Mouse (Mus musculus) lung, embryonic 16.5 days (tissue): Measurements from ENCODE around the gene Ep300. TPM values are rescaled to one million over a fixed set of nuclear protein-coding genes. Genes with fewer than 3 reads are reported as not detected.
"Not testable (repeated sequence)": the region's sequence is repeated elsewhere in the genome, so short reads cannot be mapped to it uniquely, and the experiment has no call there.

Source experiments
- ATAC-seq: fragments of 200-750 bp; cut with Nextera tagmentation; 2 replicates; pipeline ENCODE4 v1.8.0; 2017; ENCODE audit warnings: low read depth, mild to moderate bottlenecking, moderate library complexity
- H3K27ac ChIP-seq: fragments of 300-500 bp; sonication (generic); 2 replicates; pipeline ENCODE4 v1.5.1; 2014; ENCODE audit warnings: mild to moderate bottlenecking, control low read depth, low read length
- H3K27me3 ChIP-seq: fragments of 300-500 bp; sonication (generic); 2 replicates; pipeline ENCODE4 v1.6.1; 2014; ENCODE audit warnings: low read depth, low read length, mixed read lengths; ENCODE audit not compliant: control insufficient read depth, insufficient read depth
- H3K36me3 ChIP-seq: fragments of 300-500 bp; sonication (generic); 2 replicates; pipeline ENCODE4 v1.6.1; 2014; ENCODE audit warnings: low read length; ENCODE audit not compliant: control insufficient read depth, insufficient read depth
- H3K4me1 ChIP-seq: fragments of 300-500 bp; sonication (generic); replicated peaks from 2 replicates; pipeline ENCODE4 v1.6.1; 2014; ENCODE audit warnings: low read length, mixed read lengths; ENCODE audit not compliant: control insufficient read depth, insufficient read depth
- H3K4me2 ChIP-seq: fragments of 300-500 bp; sonication (generic); 2 replicates; pipeline ENCODE4 v1.6.1; 2014; ENCODE audit warnings: low read depth, low read length, control low read depth
- H3K4me3 ChIP-seq: fragments of 300-500 bp; sonication (generic); 2 replicates; pipeline ENCODE4 v1.5.1; 2014; ENCODE audit warnings: mild to moderate bottlenecking, low read length, control low read depth
- H3K9ac ChIP-seq: fragments of 300-500 bp; sonication (generic); 2 replicates; pipeline ENCODE4 v1.6.1; 2014; ENCODE audit warnings: low read length, control low read depth
- H3K9me3 ChIP-seq: fragments of 300-500 bp; sonication (generic); 2 replicates; pipeline ENCODE4 v1.6.1; 2016; ENCODE audit warnings: low read length; ENCODE audit not compliant: control insufficient read depth
- WGBS: fragments of 180-500 bp; shearing (Covaris S2); extraction: QIAGEN DNeasy Blood & Tissue Kit; methylation state at CpG from one replicate; pipeline ENCODE4 v1.1.7; 2014; 5-methylcytosine and 5-hydroxymethylcytosine counted together
- polyA plus RNA-seq: library from polyadenylated mRNA; unstranded; fragments of >200 nt; fragmentation: Nextera tagmentation; extraction: Ambion mirVana; gene quantifications from 2 replicates; pipeline ENCODE4 v1.2.1, GENCODE M21; 2015

The Ep300 gene
- polyA plus RNA-seq, 1 experiment from 2014 or later, result 13.8 TPM

DNA sequence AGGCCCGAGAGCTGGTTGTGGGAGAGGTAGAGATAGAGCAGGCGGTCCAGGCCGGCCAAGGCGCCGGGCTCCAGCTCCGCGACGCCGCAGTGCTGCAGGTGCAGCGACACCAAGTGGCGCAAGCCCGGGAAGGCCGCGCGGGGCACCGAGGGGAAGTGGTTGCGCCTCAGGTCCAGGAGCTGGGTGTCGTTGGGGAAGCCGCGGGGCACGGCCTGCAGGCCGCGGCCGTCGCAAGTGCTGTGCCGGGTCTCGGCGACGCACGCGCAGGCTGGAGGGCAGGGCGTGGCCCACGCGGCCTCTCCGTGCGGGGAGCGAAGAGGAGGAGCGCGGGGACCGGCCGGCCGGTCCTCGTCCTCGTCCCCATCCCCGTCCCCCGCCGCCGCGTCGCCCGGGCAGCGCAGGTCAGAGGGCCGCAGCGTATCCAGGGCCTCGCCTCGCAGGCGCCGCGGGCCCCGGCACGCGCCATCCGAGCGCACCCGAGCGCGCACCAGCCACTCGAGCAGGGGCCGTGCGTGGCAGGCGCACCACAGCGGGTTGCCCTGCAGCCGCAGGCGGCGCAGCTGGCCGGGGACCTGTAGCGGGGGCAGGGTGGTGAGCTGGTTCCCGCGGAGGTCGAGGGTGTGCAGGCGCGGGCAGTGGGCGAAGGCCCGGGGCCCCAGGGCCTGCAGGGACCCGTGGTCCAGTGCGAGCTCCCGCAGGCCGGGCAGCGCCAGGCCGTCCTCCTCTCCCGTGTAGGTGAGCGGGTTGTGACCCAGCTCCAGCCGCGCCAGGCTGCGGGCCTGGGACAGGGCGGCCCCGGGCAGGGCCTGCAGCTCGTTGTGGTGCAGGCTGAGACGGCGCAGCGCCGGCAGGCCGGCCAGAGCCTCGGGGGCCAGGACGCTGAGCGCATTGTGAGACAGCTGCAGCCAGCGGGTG, 109.1 kb downstream of the Ep300 start:
- peak; percentile 88 for ATAC-seq
- Histone ChIP-seq H3K27me3 (peaks cover 33% of the 10 kb centered on the region), H3K4me3 (peak overlapping the region; percentile 60), H3K4me2 (peak overlapping the region; percentile 99), H3K9me3 (no peaks in the 10 kb centered on the region), H3K4me1 (peaks cover 8% of the 10 kb centered on the region; the same call in 1 of the 2 replicates), H3K36me3 (no peaks in the 10 kb centered on the region), H3K27ac (peak overlapping the region; percentile 24; the same call in 1 of the 2 replicates), H3K9ac (peak overlapping the region; percentile 77)
- WGBS, result under 1% methylated on average over 71 of the region's 107 CpGs

DNA sequence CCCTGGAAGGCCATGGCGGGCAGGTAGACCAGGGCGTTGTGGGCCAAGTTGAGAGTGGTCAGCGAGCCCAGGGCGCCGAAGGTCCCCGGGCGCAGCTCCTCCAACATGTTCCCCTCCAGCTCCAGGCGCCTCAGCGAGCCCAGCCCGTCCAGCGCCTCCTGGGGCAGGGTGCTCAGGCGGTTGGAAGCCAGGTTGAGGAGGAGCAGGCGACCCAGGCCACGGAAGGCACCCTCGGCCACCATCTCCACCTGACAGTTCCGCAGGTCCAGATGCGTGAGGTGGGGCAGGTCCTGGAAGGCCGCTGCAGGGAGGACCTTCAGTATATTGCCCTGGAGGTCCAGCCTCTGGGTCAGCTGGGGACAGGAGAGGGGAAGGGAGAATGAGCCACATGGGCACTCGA, 109.7 kb downstream of the Ep300 start:
- H3K36me3 ChIP-seq, result no peaks in the 10 kb centered on the region
- peak overlapping the region; percentile 99 for H3K4me2 ChIP-seq
- 28% methylated on average over 19 of the region's 19 CpGs for WGBS
- peaks cover 8% of the 10 kb centered on the region; the same call in 1 of the 2 replicates for H3K4me1 ChIP-seq
- H3K27me3 ChIP-seq, result peaks cover 33% of the 10 kb centered on the region
- H3K9me3 ChIP-seq, result no peaks in the 10 kb centered on the region
- H3K4me3 ChIP-seq, result peak overlapping the region; percentile 60
- peak overlapping the region; percentile 77 for H3K9ac ChIP-seq
- ATAC-seq, result no peak
- no peak overlapping the region; the same call in 1 of the 2 replicates for H3K27ac ChIP-seq

- WGBS, result 48% methylated on average over 7 of the region's 7 CpGs
- Histone ChIP-seq H3K27me3 (peaks cover 33% of the 10 kb centered on the region), H3K27ac (no peak within 1 kb of the TSS), H3K9ac (no peak within 1 kb of the TSS), H3K4me2 (no peak within 1 kb of the TSS), H3K4me3 (no peak within 1 kb of the TSS), H3K4me1 (peaks cover 8% of the 10 kb centered on the region; the same call in 1 of the 2 replicates), H3K9me3 (no peaks in the 10 kb centered on the region), H3K36me3 (no peaks in the 10 kb centered on the region)
- no peak for ATAC-seq
Observed at GRCm38 (mm10) chr15:81697175-81697574, 112.0 kb downstream of the Ep300 start, which contains the start of gene Chadl. TSS of gene Chadl (minus strand) at chr15:81697287.

- 43% methylated on average over 3 of the region's 3 CpGs for WGBS
- Histone ChIP-seq H3K9me3 (no peaks in the 10 kb centered on the region), H3K36me3 (peaks cover 2% of the 10 kb centered on the region; the same call in 1 of the 2 replicates), H3K27ac (no peak overlapping the region), H3K4me3 (no peak overlapping the region), H3K9ac (no peak overlapping the region), H3K27me3 (peaks cover 29% of the 10 kb centered on the region), H3K4me2 (no peak overlapping the region), H3K4me1 (peaks cover 8% of the 10 kb centered on the region; the same call in 1 of the 2 replicates)
- no peak for ATAC-seq
Observed at GRCm38 (mm10) chr15:81697847-81698246, 112.7 kb downstream of the Ep300 start.

GRCm38 (mm10) chr15:81698532-81698931, 113.4 kb downstream of the Ep300 start:
- WGBS, result 40% methylated on average over 2 of the region's 2 CpGs
- 0 out of 2 replicates have a peak, but pooled peaks have one; percentile 22 for ATAC-seq
- no peaks in the 10 kb centered on the region for H3K9me3 ChIP-seq
- no peak overlapping the region for H3K27ac ChIP-seq
- H3K9ac ChIP-seq, result no peak overlapping the region
- H3K4me2 ChIP-seq, result no peak overlapping the region
- peaks cover 8% of the 10 kb centered on the region for H3K36me3 ChIP-seq
- peaks cover 8% of the 10 kb centered on the region; the same call in 1 of the 2 replicates for H3K4me1 ChIP-seq
- H3K4me3 ChIP-seq, result no peak overlapping the region
- peaks cover 22% of the 10 kb centered on the region for H3K27me3 ChIP-seq

DNA sequence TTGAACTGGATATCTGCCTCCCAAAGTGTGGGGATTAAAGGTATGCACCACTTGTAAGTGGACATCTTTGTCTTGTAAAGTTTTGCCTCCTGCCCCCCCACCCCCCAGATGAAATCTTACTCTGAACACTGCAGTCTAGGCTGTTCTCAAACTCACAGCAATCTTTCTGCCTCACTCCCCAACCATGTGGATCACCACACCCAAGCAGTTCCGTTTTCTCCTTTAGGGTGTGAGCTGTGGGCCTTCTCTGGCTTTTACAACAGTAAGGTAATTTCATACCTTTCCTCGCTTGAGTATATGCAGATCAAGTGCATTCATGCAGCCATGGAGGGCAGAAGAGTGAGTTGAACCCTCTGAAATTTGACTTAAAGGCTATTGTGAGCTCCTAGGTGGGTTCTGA, 115.0 kb downstream of the Ep300 start:
- Histone ChIP-seq H3K36me3 (peaks cover 22% of the 10 kb centered on the region), H3K9ac (no peak overlapping the region), H3K9me3 (no peaks in the 10 kb centered on the region), H3K27ac (no peak overlapping the region), H3K4me3 (no peak overlapping the region), H3K4me1 (no peaks in the 10 kb centered on the region), H3K27me3 (peaks cover 7% of the 10 kb centered on the region), H3K4me2 (no peak overlapping the region)
- no peak for ATAC-seq
- WGBS, result 70% methylated on average over 2 of the region's 2 CpGs

DNA sequence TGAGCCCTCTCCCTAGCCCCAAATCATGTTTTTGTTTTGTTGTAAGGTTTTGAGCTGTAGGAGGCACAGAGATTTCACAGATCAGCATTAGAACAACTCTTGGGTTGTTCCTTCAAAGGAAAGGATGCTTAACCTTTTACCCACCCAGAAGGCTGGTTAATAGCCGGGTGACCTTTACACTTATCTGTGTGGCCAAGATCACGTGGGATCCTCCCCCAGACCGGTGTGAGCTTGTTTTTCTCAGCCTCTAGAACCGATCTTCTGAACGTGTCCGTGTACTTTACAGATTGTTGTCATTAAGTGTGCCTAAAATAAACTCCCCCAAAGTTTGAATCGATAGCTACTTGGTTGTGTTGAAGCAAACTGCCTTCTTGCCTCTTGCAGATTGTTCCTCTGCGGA, 115.5 kb downstream of the Ep300 start:
- Histone ChIP-seq H3K27ac (no peak overlapping the region), H3K4me3 (no peak overlapping the region), H3K36me3 (peaks cover 25% of the 10 kb centered on the region), H3K27me3 (peaks cover 2% of the 10 kb centered on the region), H3K4me1 (no peaks in the 10 kb centered on the region), H3K9me3 (no peaks in the 10 kb centered on the region), H3K9ac (no peak overlapping the region), H3K4me2 (no peak overlapping the region)
- 57% methylated on average over 8 of the region's 8 CpGs for WGBS
- no peak for ATAC-seq

GRCm38 (mm10) chr15:81701350-81701749, 116.2 kb downstream of the Ep300 start:
- H3K27ac ChIP-seq, H3K9ac ChIP-seq, H3K4me1 ChIP-seq, H3K4me3 ChIP-seq, H3K9me3 ChIP-seq, H3K4me2 ChIP-seq, H3K27me3 ChIP-seq, ATAC-seq: not testable (repeated sequence)
- peaks cover 33% of the 10 kb centered on the region for H3K36me3 ChIP-seq
- WGBS, result 73% methylated on average over 4 of the region's 4 CpGs
